In genomic region chr16:89848651-89849597, GRCm38 (mm10) we compare ENCODE assay signal across 1 mouse cellular context.
TF ChIP-seq lines count a peak whose summit lies in the region.

No protein-coding gene starts in this region.

TF ChIP-seq in MEL, 35 proteins besides CTCF, POLR2A, EP300 and RAD21 (continued from another document):
- TF ChIP-seq KAT2A (conservative IDR thresholded peaks at IDR 0.05; ENCODE audit: low read depth, low read length) (no peak), ZNF384 (IDR thresholded peaks at IDR 0.05; ENCODE audit: low read depth, low read length) (no peak), GABPA (IDR thresholded peaks at IDR 0.05; ENCODE audit: low read depth, low read length) (no peak), ZKSCAN1 (IDR thresholded peaks at IDR 0.05; ENCODE audit: low read depth, low read length) (no peak), TCF12 (IDR thresholded peaks at IDR 0.05; ENCODE audit: low read depth, low read length) (peak; percentile 24; the same call in 1 of the 2 replicates), MAFK (IDR thresholded peaks at IDR 0.05; ENCODE audit: borderline replicate concordance, low read depth, low read length) (no peak), CHD1 (IDR thresholded peaks at IDR 0.05; ENCODE audit: low read depth, low read length) (no peak), MEF2A (IDR thresholded peaks at IDR 0.05; ENCODE audit: extremely low read depth, insufficient replicate concordance, low read depth, low read length, poor library complexity, severe bottlenecking) (no peak), MAZ (IDR thresholded peaks at IDR 0.05; ENCODE audit: low read depth, low read length) (no peak), BHLHE40 (IDR thresholded peaks at IDR 0.05; ENCODE audit: borderline replicate concordance, low read depth, low read length) (no peak)
